Mouse (Mus musculus): Measurements from ENCODE around the gene Scel.
A peak's percentile ranks its signal among the peaks of the same experiment; 100 is the strongest.

The Scel gene

DNA sequence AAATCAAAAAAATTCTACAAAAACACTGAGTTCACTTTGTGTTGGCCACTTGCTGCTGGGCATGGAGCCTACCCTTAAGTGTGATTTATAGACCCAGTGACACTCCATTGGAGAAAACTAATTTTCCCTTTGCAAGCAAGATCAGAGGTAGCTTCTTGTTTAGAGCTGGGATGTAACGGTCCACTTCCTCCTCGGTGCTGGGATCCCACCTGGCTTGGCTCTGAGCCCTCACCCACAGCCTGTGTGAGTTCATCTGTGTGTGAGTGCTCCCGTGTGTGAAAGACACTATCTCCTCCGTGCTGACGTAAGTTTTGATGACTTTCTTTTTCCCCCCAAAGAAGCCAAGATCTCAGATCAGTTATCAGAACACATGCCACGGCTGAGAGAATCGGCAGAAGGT lies 62.7 kb downstream of the Scel start:
- DNase-seq: no peak

DNA sequence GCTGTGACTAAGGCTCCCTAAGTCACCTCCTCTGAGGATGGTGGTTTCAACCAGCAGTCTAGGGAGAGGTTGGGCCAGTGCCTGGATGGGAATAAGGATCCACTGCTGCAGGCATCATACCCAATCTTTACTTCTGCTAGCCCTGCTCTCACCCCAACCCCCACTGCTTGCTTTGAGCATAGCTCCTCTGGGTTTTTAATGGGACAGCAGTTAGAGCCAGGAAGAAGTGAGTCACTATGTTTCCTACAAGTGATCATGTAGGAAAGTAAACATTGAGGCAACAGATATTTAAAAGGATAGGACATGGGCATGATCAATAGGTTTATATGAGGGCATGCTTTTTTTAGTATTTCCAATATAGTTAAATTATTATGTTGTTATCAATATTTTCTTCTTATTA lies 63.9 kb downstream of the Scel start:
- DNase-seq: no peak

DNA sequence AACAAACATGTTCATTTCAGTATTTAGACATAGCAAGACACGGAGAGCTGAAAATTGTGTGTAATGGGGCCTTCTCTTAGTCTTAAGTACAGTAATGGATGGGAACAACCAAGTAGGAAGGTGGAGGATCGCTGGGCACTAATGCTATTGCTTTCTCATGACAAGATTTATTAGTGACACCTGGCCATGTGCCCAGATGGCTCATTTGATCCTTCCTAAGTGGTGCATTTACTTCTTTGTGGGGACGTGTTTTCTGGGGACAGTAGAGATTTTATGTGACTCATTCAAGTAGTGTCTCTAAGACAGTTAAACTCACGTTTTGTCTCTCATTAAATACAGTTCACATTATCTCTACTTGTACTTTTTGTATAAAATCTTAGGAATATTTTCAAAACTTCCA lies 73.5 kb downstream of the Scel start:
- no peak for DNase-seq

DNA sequence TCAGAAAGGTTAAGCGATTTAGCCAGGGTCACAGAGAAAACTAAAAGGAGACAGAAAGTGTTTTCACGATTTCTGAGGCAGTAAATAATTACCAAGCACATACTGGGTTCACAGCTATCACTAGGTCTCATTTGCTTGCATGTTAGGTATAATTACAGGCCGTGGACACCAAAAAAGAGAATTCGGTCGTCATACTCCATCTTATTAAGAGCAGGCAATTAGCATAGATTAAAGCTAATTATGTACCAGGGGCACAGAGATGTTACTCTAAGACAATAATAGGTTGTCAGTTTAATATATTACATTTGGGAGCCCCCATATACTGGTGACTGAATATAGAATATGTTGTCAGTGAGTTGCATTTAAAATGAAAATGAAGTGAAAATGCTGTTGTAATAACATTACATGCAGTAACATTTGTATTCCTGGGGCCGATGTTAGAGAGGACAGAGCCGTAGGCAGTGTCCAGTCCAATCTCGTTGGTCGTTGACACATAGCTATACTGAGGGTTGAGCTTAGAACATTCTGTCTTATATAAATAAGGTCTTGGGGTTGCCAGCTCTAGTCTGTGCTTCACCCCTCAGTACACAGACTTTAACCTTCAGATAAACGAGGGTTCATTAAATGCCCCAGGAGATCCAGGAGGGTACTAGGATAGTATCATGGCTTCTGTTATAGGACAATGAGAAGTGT lies 74.2 kb downstream of the Scel start:
- DNase-seq: no peak

DNA sequence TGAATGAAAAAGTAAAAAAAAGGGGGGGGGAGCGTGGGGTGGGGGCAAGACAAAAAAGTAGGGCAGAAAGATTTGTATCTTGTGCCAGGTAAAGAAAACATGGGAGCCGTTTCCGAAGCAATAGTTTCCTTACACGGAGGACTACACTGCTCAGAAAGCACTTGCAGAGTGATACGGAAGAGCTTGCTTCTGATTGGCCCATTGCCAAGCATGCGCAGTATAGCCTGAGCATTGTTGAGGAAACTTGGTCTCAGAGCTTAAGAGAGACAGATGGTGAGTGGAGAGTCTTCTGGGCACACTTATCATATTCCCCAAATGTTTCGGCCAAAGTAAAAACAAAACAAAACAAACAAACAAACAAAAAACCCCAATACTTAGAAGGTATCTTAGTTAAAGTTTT lies 76.7 kb downstream of the Scel start:
- DNase-seq: peak; percentile 17

DNA sequence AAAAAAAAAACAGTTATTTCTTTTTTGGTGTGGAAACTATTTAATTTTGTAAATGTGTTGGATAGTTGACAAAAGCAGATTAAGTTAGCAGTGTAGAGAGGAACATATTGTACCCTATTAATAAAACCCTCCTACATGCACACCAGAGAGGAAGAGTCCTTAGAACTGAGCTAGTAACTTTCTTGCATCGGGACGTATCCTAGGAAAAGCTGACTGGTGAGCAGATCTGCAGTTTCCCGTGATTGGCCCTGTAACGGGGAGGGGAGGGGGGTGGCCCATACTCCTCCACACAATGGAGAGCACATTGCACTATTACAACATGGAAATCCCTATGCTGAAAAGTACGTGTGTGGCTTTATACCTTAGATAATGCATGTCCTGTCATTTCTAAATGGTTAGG lies 82.7 kb downstream of the Scel start:
- DNase-seq: peak; percentile 11

DNA sequence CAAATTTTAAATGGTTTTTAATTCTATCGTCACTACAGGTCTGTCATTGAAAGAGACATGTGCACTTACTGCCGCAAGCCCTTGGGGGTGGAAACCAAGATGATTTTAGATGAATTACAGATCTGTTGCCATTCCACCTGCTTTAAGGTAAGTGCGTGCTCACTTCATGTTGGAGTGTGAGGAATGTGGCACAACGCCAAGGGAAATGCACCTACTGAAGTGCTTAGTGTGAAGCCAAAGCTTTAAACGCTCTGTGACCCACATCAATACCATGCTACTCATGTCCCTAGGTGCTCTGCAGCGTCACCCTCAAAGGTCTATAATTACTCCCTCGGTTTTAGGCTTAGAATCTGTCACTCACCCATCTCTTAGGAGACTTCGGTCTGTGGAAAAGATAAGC lies 94.9 kb downstream of the Scel start:
- DNase-seq: no peak

DNA sequence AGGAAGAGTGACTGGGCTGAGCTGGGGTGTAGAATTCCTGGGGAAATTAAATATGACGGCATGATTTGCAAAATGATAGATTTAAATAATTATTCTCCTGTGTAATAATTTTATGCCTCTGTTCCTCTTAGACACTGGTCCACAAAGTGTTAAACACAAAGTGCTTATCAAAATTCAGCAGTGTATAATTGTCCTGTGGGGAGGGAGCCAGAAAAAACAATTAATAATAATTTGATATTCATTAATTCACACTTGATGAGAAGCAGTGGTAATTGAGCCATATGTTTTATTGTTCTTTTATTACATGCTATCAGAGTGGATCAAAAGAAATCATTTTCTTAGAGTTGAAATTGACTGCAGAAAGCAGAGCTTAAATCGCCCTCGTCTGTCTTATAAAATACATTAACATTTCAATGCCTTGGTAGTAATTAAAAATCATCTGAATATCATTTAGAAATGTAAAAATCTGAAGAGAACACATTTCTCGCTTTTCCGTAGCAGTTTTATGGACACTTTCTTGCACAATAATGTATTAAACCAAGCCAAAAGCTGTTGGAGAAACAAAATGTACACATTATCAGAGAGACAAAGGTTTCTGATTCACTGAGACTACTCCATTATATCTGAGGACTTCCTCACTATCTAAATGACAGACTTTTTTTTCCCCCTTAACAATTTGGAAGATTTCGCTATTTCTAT lies 100.6 kb downstream of the Scel start:
- no peak for DNase-seq

DNA sequence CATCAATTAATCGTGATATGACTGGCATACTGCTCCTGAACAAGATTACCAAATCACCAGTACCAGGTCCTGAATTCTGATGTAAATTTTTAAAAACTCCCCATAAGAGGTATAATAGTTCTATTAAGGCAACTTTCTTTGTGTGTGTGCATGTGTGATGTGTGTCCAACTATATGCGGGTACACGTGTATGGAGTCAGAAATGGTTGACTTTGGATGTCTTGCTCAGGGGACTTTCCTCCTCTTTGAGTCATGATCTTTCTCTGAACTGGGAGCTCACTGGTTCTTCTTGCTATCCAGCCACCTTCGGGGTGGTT lies 101.1 kb downstream of the Scel start:
- DNase-seq: no peak

DNA sequence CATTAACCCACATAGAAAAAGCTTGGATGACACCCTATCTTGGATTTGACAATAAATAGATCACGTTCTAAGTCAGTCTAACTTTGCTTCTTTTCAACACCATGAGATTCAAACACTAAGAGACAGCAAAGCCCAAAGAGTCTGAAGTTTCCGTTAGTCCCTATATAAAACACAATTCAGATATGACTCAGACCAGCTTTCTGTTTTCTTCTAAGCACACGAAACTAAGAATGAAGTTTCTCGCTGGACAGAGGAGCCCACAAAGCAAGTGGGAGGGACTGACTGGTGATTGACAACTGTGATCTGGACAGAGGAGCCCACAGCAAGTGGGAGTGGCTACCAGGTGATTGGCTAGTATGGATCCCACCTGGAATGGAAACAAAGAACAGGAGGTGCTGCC lies 106.6 kb downstream of the Scel start:
- no peak for DNase-seq

DNA sequence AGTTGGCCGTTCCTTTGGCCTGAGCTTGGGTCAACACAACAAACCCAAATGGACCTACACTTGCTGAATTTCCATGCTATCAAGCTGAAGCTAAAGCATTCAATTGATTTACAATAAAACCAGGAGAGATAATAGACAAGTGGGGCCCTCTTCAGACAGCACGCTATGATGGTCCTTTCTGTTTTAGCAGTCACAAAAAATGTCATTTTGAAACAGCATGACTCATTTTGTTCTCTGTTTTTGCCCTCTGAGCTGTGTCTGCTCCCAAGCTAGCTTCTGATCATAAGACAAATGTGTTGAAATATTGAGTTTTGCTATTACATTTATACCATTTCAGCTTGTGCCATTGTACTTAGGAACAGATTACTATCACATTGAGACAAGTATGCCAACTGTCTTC lies 108.1 kb downstream of the Scel start:
- no peak for DNase-seq

DNA sequence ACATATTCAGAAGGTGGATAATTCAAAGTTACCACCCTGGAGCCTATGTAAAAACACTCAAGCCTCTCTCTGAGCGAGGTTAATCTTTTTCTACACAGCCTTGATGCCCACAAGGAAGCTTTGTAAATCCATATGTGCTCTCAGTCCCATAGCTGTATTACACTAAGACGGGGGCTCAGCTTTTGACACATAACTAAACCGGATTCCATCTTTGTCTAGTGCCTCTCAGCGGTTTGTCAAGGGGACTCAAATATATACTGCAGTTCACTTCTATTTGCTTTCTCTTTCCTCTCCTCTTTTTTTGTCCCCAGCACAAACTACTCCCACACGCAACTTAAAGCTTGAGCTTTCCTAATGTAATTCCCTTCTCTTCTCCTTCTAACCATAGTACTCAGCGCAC lies 113.0 kb downstream of the Scel start:
- no peak for DNase-seq

DNA sequence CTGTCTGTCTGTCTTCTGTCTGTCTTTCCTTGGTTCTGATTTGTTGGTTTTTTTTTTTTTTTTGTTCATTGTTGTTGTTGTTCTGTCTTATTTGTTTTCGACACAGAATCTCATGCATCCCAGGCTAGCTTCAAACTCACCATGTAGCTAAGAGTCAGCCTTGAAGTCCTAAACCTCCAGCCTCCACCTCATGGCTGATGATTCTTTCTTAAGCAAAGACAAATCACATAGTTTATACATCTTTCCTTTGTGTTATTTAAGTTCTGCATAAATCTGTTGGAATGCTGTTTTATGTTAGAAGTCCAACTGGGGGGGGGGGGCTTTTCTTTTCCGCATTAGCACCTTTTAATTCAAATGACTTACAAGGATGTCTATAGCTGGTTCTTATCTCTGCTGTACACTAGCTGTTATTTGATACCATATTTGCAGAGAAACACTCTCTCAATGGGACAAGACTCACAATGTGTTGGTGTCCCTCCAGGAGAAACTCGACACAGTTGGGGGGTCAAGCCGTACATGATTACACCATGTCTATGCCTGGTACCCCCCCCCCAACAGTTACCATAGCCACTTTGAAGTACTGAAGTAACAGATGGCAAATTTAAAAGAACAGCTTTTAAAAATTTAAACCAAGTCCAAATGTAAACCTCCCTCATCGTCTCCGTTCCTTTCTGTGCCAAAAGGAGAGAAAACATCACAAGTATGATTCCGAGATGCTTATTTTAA lies 116.7 kb downstream of the Scel start:
- no peak for DNase-seq

DNA sequence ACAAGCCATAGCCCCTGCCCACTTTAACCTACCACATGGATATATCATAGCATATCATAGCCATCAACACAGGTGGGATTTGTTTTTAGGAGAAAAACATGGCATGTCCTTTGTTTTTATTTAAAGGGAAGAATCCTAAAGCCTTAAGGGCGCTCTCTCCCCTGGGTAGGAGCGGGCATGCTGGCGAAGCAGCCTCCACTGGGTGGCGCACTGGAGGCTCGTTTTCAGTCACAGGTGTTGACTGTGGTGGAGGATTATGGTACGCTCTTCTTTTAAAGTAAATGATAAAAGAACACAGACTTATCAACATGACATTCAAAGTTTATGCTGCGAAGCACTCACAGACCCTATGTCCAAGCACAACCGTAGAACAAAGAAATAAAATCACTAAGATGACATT lies 117.4 kb downstream of the Scel start:
- no peak for DNase-seq

DNA sequence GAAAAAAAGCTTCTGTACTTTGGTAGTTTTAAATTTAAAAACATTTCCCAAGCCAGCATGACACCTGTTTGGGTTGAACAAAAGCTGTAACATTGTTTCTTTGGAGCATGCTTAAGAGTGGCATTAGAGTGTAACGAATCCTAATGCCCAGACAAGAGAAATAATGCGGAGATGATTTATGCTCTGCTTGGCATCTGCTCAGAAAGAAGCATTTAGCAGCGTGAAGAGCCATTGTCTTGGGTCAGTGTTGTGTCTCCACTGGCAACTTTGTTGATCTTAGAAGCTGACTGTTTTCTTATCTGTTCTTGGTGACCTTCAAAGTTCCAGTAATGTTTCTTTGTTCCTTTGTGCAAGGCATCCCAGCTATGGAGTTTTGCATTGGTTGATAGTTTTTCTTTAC lies 130.8 kb downstream of the Scel start:
- DNase-seq: no peak

DNA sequence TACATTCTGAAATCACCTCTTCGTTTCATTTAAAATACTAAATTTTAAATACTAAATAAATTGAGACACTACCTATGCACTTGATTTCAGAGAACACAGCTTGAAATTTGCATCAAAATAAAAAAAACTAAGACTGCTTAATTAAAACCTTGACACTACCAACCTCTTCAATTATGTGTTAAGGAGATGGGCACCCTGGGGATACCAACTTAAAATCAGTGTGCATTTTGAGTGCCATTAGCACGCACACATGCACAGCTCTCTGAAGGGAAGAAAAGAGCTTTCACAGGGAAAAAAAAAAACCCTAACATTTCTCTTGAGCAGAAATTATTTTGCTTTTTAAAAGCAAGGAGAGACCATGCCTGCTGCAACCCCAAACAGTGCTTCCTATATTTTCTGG lies 134.8 kb downstream of the Scel start:
- DNase-seq: no peak

DNA sequence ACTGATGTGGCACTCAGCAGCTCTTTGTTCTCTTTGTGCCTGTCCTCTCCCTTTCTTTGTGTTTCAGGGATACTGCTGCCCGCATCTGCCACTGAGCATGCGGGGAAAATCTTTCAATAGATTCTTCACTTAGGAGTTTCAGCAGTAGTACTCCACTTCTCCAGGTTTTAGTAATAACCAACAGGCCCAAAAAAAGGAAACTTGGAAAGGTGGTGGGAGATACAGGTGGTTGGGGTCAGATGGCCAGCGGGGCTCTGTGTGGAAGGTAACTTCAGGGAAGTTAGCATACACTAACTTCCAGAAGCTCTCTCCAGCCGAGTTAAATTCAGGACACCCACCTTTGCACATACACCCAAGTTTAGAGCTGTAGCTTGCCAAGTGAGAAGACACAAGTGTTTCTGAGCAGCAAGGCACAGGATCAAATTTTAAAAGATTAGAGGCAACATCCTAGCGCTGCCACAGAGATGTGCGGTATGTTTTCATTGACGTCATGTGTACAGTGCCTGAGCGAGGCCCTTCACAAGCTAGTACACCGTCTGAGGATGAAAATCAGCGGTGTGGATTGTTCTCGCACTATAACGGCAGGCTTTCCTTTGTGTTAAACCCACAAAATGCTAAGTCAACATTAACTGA lies 135.6 kb downstream of the Scel start:
- DNase-seq: no peak

DNA sequence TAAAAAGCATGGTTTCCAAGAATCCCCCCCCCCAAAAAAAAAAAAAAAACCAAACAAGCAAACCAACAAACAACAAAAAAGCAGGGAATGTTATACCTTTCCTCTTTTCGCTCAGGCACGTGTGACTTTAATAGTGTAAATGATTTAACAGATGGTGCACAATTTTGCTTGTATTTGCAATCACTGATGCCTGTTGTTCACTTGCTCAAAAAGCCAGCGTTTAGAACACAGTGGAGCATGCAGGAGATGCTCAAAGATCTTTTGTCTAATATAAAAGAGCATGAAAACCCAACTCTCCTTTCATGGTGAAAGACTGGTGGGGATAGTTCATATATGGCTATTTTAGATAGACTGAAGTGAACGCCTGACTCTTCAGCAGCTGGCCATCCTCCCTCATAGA lies 136.2 kb downstream of the Scel start:
- no peak for DNase-seq

DNA sequence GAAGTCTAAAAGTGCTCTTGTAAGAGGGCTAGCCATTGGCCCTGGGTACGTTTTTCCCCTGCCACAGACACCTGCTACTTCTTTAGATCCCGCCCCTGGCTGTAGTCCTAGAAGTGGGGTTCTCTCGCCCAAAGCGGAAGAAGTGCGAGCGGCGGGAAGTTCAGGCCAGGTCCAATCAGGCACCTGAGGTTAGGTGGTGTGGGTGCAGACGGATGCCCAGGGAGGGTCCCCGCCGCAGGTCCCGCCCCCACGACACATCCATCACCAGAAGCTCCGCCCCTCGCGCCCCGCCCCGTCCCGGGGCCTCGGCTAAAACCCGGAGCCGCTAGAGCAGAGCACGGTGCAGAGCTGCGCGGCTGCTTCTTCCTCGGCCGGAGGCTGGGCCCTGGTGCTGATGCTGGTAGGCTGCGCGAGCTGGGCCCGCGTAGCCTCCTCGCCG lies 136.8 kb downstream of the Scel start, which contains the start of gene Slain1:
Slain1 (plus strand) TSS at position 333 of the 439 bp plus-strand sequence.
- peak; percentile 91 for DNase-seq

DNA sequence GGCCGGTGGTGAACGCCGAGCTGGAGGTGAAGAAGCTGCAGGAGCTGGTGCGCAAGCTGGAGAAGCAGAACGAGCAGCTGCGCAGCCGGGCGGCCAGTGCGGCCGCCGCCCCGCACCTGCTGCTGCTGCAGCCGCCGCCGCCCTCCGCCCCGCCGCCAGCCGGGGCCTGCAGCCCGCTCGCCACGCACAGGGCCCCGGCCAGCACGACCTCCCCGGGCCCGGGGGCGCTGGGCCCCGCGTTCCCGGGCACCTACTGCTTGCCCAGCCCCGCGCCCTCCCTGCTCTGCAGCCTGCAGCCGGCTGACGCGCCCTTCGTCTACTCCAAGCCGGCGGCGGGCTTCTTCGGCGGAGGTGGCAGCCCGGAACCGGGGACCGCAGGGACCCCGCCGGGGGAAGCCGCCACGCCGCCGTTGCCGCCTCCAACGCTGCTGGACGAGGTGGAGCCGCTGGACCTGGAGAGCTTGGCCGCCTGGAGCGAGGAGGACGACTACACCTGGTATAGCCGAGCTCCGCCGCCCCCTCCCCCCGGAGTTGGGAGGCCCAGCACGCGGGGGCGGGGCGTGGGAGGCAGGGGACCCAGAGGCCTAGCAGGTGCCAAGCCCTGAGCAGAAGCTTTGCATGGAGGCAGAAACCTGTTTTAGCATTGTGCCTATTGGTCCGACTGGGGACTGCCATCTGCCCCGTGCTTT lies 137.4 kb downstream of the Scel start:
- peak; percentile 70 for DNase-seq

DNA sequence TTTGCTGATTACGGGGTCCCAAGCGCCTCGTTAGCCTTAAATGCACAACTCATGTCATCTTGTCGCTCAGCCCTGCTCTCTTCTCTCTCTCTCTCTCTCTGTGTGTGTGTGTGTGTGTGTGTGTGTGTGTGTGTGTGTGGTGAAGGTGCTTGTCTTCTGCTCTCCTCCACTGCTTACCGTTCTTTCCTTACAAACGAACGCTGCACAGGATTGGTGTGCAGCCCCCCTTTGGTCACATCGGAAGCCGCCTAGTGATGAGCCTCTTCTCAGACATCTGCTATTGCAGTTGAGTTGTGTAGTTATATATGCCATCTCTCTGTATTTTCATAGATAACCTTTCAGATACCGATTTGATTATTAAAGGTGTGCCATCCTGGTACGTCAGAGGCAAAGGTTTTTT lies 138.0 kb downstream of the Scel start:
- DNase-seq: no peak

DNA sequence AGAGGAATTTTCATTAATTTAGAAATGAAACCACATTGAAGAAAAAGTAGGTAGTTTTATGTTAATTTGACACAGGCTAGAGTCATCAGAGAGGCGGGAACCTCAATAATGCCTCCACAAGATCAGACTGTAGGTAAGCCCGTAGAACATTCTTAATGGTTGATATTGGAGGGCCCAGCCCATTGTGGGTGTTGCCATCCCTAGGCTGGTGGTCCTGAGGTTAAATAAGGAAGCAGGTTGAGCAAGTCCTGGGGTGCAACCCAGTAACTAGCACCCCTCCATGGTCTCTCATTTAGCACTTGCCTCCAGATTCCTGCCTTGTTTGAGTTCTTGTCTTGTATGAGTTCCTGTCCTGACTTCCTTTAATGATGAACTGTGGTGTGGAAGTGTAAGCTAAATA lies 138.4 kb downstream of the Scel start:
- no peak for DNase-seq

DNA sequence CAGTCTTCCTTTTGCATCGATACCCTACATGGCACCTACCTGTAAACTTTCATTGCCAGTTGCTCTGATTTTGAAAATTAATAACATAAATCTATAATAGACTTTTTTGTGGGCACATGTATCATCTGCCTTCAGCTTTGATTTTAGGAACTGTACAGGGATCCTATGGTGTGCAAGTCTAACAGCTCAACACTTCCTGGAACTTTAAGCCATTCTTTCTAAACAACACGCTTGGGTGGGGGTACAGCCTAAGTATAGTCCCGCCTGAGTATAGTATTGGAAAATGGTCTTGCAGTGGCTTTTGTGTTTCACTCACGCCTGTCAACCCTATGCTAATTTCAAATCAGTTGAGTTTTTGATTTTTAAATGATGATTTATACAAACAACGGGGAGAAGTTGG lies 139.4 kb downstream of the Scel start:
- no peak for DNase-seq

Data from layer of hippocampus, adult 9-11 months (tissue).